Mouse (Mus musculus): ENCODE results near the gene Wdfy2.
"Not testable (repeated sequence)": the region's sequence is repeated elsewhere in the genome, so short reads cannot be mapped to it uniquely, and the experiment has no call there.

Wdfy2 gene

DNA sequence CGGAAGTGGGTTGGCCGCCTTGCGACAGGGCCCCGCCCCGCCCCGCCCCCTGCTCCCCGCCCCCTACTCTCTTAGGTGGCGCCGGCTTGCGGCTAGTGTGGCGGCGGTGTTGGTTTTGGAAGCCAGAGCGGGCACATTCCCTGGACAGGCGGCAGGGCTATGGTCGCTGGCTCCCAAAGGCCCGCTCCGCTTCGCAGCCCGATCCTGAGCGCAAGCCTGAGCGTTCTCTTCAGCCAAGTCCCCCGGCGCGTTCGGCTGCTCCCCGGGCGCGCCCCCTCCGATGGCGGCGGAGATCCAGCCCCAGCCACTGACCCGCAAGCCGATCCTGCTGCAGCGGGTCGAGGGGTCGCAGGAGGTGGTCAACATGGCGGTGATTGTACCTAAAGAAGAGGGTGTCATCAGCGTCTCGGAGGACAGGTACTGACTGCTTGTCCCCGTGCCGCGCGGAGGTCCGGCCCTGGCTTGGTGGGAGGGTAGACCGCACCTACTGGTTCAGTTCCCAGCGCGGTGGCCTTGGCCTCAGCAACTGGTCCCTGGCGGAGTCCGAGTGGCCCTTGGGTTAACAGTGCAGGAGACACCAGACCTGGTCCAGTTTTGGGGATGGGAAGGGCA, at the start of gene Wdfy2:
Gene Wdfy2 (plus strand): TSS at position 38 of the 612 bp plus-strand sequence.
- DNase-seq, result no peak

DNA sequence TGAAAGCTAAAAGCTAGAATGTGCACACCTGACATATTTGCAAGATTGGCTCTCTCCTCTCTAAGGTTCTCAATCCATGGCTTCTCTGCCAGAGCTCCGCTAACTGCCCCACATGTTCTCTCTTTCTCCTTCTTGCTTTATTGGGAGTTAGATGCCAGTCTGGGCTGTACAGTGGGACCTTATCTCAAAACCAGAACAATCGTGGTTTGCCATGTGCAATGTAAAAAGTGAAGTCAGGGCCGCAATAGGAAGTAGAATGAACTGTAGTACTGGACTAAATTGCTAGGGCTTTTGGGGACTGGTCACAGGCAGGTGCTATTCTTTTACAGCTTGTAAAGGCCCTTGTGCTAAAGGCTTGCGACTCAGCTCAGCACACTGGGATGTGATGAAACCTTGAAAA, 48.2 kb upstream of the Wdfy2 start:
- DNase-seq, result no peak

DNA sequence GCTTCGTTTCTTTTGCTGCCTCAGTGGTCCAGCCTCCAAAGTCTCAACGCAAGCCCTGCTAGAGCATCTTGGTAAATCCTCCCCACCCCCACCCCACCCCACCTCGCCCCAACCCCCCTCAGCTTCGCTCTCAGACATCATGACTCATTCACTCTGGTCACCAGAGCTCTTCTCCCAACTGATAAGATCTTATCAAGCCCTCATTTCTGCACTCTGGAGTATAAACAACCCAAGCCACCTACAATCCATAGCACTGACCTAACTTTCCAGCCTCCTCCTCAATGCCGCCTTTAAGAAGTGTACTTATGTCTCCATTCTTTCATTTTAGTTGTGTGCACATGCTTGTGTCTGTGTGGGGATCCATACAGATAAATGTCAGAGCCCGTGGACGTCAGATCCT, 41.8 kb upstream of the Wdfy2 start:
- no peak for DNase-seq

DNA sequence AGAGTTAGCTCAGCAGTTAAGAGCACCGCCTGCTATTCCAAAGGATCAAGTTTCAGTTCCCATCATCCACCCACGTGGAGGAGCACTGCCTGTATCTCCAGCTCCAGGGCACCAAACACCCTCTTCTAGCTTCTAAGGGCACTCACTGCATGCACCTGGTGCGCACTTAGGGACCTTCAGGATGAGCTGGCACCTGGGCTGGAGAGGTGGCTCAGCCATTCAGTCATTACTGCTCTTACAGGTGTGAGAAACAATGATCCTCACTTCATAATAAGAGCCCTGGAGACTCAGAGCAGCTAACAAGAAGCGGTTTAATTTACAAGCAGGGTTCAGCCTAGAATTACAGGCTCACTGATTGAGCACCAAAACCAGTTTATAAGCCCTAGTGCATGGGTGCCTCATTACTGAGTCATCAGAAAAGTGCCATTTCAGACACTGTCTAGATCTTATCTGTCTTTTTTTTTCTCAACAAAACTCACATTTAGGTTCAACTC, 38.8 kb upstream of the Wdfy2 start:
- peak; percentile 16 for DNase-seq

DNA sequence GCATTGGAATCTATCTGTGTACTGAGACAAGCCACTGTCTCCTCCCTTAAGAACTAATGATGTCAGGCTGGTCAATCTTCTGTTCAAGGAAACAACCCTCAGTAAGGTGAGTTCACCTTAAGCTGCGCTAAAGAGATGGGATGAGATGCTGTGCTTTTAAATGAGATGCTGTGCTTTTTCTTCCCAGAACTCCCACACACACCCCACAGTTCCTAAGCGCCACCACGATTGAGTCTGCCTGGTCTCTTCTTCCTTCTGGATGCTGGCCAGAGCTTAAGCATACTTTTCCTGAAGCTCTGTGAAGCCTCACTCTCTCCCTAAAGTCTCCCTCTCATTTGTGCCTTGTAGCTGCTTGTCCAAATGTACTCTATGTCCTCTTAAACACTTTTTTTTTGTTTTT, 36.7 kb upstream of the Wdfy2 start:
- DNase-seq, result no peak

DNA sequence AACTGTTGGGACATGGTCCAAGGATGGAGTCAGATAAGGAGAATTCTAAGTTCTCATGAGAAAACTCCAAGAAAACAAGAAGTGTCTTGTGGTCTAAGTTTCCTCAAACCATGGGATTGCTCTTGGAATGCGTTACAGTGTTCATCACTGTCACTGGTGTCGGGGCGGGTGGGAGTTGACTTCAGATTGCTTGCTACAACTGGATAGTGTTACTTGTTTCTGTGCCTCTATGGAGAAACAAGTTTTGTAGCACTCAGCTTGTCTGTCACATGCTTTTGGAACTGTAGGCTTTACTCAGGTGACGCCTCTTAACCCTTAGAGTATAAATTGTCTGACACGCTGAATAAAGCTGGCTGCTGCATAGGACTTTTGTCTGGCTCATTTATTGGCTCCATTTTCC, 34.3 kb upstream of the Wdfy2 start:
- DNase-seq, result no peak

DNA sequence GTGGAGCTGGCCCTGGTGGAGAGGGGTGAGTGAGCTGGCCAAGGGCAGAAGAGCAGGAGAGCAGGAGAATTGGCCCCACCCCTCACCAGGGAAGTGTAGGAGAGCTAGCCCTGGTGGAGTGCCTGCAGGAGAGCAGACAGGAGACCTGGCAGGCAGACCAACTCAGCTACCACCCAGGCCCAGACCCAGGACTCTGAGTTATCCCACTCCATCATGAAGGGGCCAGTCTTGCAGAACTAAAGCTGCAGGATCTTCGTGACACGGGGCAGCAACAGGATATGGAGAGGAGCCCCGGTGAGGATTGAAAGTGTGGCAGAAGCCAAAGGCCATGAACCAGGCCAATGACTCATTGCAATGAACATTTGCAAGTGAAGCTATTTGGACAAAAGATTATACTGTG, 30.6 kb upstream of the Wdfy2 start:
- no peak for DNase-seq

DNA sequence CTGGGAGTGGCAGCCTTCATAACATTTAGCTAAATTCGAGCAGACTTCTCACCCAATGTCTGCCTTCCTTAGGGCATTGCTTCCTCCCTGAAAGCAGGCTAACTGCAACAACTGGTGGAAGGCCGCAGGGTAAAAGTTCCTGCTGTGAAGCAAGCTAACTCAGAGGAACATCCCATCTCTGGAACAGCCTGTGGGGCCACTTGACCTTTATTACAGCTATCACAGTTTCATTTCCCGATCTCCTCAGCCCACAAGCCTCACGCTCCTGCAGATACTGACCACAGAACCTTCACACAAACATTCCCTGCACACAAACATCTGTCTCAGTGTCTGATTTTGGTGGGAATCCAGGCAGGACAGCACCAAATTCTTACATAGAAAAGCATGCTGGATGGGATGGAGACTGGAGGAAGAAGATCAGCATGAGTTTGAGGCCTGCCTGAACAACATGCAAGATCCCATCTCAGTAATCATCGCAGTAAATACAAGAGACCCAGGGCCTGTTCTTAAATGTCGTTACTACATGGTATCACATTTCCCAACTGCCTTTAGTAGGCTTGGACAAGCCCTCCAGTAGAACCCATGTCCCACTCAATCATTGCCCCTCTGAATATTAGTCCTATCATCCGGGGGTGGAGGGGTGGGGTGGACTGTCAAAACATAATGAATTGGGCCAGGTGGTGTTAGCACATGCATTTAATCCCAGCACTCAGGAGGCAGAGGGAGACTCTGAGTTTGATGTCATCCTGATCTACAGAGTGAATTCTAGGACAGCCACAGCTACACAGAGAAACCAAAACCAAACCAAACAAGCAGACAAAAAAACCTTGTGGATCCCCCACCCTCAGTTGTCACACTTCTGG, 28.6 kb upstream of the Wdfy2 start:
- no peak for DNase-seq

DNA sequence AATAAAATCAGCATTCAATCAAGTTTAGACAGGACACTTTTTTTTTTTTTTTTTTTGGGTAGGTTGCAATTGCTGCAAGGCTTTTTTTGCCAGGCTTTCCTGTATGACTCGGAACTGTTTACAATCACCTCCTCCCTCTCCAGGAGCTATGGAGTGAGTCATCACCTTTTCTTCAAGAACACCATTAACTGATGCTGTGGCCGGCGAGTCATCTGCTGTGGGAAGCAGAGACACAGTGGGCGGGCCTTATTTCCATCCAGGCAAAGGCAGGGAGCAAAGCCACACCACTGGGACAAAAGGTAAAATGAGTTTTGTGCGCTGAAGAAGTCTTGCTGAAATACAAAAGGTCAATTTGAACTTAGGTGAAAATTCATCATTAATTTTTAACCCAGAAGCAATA, 24.7 kb upstream of the Wdfy2 start:
- DNase-seq, result no peak

DNA sequence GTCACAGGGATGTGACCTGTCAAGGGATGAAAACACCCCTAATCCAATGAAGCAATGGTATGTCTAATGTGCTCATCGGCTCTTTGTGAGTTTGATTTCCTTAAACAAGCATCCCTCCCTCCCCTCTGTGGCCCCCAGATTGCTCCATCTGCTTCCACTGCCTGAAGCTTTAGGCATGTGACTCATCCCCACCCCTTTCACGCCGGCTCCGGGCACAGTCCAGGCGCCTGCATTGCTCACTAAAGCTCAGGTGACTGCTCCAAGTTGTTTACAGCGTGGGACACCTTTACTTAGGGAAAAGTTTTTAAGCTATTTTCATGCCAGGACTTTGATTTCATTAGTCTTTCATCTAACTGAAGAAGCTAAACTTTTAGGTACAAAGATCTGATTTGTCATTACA, 22.9 kb upstream of the Wdfy2 start:
- DNase-seq, result no peak

DNA sequence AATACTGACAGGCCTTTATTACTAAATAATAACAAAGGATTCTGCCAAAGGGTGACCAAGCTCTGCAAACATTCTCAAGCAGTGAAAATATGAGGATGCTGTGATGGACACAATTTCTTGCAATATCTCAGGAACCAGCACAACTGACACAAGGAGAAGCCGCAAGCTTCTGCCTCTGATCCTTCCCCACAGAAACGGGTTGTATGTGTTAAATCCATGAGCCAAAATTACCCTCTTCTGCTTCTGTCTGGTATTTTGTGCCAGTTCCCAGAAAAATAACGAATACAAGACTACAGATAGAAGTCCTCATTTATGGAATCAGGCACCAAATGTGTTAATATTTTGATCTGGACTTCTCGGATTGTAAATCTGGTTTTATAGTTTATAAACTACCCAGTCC, 20.7 kb upstream of the Wdfy2 start:
- no peak for DNase-seq

DNA sequence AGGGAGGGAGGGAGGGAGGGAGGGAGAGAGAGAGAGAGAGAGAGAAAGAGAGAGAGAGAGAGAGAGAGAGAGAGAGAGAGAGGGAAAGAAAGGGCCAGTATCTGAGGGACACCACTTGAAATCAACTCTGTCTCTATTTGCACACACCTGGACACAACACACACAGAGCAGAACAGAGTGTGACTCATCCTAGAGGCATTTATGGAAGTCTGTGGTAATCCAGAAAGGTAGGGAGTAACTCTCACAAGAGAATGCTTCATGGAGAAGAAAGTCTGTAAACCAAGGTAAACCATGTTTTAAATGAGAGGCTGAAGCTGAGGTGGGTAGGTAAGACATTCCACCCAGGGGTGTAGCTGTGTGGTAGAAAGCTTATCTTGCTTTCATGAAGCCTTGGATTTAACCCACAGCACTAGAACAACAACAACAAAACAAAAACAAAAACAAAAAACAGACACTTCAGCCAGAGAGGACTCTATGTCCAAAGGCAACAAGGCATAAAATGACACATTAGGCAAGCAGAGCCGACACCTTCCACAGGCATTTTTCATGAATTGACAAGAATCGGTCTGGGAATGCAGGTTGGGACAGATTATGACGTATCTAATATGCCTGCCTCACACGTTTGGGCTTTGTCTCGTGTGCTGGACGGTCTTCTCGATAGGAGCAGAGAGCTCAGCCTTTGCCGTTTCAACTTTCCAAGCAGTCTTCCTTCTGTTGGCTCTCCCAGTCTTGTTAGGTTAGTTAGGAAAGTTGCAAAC, 11.7 kb upstream of the Wdfy2 start:
- no peak for DNase-seq

DNA sequence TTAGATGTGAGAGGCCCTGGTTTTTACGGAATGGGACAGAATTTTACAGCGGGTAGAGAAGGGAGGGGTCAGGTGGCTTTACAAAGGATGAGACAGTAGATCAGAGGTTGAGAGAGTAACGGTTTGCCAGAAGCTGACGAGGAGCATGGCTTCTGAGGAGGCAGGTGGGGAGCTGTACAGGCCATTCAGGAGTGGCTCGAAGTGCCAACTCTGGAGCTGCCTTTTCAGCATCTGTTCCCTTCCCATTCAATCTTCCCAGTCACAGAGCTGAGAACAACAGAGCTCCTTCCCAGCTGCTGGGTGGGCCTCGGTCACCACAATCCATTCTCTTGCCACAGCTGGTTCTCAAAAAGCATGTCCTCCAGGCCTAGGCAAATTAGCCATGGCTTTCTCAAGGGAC, 8.2 kb upstream of the Wdfy2 start:
- DNase-seq, result no peak

DNA sequence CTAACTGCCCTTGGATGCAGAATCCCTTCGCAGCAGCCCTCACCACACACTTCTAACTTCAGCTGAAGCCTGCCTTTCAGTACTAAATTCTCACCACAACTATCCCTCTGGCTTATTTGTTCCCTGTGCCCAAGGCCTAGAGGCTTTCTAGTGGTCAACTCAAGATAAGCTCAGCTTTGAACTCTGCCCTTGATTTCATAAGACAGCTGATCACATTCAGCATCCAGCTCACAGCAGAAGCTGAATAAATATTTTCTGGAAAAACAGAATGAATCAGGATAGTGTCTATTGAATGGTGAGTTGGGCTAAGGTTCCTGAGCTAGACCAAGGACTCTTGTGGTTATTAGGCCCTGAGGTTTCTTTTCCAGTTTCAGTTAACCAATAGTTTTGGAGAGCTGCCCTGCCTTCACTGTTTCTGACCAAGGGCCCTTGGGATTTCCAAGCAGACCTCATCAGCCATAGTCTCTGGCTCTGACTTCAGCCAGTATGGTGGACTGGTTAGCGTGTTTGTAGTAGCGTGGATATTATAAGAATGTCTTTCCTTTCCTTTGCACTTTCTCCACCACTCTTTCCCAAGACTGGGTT, 5.7 kb upstream of the Wdfy2 start:
- DNase-seq, result no peak

DNA sequence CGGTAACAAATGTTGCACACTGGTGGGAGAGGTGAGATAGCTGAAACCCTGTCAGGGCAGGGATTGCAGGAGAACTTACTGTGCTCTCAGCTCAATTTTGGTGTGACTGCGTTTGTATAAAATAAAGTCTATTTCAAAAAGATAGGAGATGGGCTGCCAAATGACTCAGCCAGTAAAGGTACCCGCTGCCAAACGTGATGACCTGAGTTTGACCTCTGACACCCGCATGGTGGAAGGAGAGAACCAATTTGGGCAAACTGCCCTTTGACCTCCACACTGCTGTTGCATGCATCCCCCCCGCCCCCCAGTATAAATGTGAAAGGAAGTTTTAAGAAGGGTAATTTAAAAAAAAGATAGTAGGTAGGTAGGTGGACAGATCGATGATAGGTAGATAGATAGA, 4.4 kb upstream of the Wdfy2 start:
- no peak for DNase-seq

DNA sequence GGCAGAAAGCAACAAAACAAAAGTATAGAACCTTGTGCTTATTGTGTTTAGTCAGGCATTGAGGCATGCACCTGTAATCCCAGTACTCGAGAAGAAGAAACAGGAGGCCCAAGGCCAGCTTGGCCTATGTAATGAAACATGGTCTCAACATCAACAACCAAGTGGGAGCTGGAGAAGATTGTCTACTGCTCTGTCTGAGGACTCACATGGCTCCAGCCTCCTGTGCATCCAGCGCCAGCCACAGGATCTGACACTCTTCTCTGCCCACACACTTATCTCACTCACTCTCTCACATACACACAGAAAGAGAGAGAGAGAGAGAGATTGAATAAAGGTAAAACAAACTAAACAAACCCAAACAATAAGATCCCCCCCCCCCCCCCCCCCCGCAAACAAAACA, 3.9 kb upstream of the Wdfy2 start:
- DNase-seq, result no peak

DNA sequence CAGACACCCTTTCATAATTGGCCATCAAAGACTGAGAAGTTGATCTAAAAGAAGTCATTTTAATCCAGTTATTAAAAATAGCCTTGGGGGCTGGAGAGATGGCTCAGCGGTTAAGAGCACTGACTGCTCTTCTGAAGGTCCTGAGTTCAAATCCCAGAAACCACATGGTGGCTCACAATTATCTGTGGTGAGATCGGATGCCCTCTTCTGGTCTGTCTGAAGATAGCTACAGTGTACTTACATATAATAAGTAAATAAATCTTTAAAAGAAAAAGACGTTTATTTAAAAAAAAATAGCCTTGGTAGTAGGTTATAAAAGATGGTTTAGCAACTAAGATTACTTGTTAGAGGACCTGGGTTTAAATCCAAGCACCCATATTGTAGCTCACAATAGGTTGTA, 1.7 kb upstream of the Wdfy2 start:
- DNase-seq, result not testable (repeated sequence)

DNA sequence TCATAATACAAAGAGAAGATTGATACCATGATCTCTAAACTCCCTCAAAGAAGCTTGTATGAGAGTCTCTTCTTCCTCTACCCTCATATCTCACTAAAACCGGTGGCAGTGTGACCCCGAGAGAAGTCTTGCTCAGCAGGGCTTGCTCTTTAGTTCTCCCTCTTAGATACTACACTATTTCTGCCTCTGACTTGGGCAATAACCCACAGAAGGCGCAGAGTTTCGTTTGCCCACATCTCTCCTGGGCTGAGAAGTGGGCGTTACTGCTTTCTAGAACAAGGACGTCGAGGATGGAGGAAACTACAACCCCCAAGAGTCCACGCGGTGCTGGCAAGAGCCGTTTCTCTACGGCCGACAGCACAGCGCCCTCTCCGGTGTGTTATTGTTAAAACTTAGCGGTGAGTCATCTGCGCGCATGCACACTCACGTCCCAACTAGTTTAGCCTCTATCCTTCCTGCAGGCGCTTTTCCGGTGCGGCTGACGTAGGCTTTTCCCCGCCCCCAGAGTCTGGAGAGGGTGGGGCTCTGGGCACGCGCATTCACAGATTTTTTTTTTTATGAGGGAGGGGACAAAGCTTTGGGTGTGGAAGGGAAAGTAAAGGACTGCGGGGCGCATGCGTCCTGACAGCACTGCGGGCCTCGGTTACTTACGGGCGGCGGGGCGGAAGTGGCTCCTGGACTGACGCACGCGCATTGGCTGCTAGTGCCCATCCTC, 395 bp upstream of the Wdfy2 start:
- DNase-seq, result peak; percentile 98

DNA sequence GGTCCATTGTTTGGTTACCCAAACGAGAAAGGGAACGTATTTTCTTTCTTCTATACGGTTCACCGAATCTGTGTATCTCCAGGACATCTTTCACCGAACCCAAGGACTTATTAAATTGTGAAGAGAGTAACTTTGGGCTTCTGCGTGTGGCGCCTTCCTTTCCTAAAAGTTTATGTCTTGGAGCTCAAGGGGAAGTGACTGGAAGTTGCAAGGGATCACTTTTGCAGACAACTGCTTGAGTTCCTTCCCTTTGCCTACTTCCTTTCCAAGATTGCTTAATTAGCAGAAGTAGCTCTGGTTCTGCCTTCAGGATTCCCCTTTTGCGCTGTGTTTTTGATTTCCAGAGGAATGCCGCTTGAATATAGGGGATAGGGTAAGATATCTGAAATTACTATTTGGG, 858 bp downstream of the Wdfy2 start:
- no peak for DNase-seq

DNA sequence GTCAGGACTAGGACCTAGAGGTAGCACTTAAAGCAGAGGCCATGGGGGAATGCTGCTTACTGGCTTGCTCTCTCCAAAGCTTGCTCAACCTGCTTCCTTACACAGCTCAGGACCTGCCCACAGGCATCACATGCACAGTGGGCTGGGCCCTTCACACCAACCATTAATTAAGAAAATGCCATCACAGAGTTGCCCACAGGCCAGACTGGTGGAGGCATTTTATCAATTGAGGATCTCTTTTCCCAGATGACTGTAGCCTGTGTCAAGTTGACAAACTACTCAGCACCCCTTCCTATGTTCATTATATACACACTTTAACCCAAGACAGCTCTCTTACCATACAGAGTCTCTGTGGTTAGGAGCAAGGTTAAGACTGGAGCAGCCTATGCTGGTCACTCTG, 4.2 kb downstream of the Wdfy2 start:
- no peak for DNase-seq

DNA sequence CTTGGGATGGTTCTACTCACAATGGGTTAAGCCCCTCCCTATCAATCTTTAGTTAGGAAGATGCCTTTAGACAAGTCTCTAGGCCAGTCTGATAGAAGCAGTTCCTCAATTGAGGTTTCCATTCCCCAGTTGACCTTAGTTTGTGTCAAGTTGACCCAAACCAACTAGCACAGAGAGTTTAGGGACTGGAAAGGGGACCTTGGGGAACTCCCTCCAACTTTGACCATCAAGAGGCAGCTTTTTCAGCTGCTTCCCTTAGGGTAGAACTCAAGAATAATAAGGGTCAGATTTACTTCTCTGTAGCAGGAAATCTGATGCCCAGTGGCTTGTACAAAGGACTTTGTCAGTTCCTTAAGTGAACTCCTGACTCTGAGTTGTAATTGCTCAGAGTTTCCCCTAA, 5.0 kb downstream of the Wdfy2 start:
- DNase-seq, result no peak

DNA sequence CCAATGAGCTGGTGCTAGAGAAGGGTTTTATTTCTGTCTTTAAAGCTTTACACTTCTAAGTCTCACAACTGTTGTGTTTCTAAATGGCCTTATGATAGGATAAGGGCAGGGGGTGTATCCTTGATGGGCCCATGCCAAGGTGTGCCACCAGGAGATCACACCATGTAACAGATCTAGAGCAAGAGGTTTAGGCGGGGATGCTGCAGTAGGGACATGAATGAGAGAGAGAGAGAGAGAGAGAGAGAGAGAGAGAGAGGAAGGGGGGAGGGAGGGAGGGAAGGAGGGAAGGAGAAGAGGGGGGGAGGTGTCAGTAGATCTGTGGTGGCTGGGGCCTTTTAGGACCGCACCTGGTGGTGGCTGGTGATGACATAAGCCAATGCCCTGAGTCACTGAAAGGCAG, 5.5 kb downstream of the Wdfy2 start:
- no peak for DNase-seq

DNA sequence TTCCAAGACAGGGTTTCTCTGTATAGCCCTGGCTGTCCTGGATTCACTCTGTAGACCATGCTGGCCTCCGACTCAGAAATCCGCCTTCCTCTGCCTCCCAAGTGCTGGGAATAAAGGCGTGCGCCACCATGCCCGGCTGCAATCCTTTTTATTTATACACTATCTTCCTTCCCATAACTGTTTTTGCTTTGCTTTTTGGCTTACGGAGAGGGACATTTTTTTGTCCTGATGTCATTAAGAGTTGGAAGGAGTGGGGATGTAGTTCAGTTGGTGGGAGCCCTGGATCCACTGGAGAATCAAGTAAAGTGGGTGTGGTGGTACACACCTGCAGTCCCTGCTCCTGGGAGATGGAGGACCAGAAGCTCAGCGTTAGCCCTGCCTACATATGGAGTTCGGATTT, 6.7 kb downstream of the Wdfy2 start:
- DNase-seq, result no peak

Data from thymus, postnatal 4 days (tissue).